Mouse (Mus musculus) ovary, adult 10 weeks (tissue): ENCODE data around the gene Amigo1. TPM values are rescaled to one million over a fixed set of nuclear protein-coding genes. Genes with fewer than 3 reads are reported as not detected.

ENCODE experiments used
- polyA plus RNA-seq: library from polyadenylated mRNA; stranded (reverse); fragments of 350-450 nt; fragmentation: Illumina TruSeq; extraction: RNeasy Lipid Tissue Mini Kit (QIAGEN cat#74804); gene quantifications from one replicate; pipeline ENCODE4 v1.2.3, GENCODE M21; 2014

Gene Amigo1
- 8.3 TPM for polyA plus RNA-seq

DNA sequence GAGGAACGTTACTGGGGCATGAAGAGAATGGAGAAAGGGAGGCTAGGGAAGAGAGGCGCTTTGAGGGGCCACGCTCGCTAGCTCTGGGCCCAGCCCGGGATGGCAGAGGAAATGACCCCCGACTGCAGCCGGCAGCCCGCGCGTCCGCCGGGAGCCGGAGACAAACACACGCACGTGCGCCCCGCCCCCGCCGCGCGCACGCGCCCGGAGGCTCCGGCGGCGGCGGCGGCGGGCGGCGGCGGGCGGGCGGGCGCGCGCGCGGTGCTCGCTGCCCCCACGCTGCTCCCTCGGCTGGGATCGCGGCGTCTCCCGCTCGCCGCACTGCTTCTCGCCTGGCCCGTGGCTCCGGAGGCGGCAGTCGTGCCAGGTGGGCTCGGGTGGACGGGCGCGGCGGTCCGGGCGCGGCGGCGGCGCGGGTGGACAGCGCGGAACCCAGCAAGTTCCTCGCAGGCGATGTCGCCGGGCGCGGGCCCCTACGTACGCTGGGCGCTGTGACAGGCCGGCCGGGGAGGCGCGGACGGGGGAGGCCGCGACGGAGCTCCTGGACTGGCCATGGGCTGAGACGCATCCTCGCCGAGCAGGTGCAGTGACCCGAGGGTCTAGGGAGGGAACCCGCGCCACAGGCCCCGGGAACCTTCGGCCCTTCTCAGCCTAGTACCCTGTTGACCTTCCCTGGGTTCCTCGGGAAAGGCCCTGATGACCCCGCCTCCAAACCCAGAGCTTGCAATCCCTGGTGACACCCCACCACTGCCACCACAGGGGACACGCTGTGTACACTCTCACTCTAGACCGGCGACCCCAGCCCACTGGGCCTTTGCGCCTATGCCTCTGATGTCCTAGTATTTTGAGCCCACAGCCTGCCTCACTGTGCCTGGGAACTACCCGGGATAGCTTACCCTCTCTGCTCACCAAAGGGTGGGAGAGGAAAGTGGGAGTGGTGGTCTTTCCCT is at the start of gene Amigo1:
Gene Amigo1, plus strand, starts transcription at position 238 of the 950 bp plus-strand sequence.

DNA sequence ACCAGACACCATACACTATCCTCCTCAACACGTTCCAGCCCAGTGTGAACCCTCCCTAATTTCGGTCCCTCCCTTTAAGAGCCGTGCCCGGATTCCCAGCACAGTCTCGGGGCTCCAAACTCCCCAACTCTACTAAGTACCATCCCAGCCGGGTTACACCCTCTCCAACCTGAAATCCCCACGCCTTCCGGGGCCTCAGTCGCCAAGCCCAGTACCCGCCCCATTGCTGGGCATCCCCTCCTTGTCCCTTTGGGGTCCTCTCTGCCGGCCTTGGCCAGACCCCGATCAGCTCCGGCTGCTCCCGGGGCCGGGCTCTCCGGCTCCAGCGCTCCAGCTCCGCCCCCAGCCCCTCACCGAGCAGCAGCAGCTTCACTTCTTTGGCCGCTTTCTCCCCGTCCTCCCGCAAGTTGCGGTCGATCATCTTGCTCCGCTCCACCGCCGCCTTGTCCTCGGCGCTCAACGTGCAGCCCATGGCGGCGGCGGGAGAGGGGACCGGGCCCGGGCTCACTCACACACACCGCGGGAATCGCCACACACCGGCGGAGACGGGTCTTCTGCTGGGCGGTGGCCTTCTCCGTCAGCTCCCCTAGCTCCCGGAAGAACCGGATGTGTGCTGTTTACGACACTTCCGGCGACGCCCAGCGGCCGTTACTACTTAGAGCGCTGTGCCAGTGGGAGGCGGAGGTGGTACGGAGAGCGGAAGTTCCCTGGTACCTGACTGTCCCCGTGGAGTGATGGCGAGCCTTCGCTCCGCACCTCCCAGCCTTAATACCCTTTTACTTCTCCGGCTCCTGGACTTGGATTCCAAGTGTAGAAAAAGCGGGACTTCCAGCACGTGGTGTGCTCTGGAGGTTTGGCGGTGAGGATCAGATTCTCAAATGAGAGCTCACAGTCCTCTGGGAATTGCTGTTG is 40.3 kb upstream of the Amigo1 start, which contains the start of gene Gnai3:
Gene Gnai3, minus strand, starts transcription at position 613 of the 912 bp plus-strand sequence.

DNA sequence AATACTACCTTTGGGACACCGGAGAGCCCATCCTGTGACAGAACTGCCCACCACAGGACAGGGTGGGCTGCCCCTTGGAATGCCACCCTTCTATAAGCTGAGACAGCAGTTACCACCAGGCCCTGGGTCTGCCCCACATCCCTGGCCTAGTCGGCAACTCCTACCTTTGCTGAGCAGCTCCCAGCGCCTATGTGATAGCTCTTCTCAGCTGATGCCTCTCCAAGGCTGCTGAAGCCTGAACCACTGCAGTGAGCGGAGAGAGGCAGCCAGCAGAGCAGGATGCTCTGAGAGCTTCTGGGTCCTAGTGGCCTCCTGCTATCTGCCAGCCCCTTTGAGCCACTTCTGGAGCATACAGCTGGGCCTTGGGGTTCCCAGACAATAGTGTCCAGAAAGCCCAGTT is 31.5 kb upstream of the Amigo1 start, which contains the start of gene Gpr61:
Gene Gpr61, minus strand, starts transcription at position 227 of the 400 bp plus-strand sequence.

DNA sequence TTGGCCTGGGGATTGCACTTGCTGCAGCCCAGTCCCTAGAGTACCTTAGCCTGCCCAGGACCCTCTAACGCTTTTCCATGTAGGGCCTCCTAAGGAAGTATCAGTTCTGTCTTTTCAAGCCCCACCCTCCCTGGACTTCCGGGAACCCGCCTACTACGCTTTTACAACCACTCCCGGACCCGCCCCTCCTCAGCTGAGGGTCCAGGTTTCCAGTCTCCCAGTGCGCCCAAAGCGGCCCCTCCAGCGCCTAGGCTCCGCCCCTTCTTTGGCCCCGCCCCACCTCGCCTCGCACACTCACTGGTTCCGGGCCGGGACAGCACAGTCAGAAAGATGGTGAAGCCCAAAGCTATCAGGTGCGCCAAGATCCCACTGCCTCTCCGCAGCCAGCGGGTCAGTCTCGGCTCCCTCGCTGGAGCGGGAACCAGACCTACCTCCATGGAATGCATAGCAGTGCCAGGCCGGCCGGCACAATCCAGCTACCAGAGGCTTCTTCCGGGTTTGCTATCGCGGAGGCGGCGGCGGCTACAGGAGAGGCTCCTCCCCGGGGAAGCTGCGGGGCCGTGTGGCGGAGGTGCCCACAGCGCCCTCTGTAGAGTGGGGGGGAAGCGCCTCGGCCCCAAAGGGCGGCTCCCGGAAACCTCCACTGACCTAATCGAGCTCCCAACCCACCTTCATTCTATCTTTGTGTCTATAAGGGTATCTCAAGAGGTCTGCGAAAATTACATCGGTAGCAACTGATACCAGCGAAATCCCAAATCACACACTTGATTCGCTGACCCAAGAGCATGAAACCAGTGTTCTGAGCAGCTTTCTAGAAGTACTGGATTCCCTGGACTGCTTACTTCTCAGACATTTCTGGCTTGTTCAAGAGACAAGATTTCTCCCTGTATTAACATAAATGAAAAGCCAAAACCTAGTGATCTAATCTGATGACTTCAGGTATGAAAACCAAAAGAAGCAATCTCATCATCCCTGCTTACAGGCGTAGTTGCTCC is 14.5 kb downstream of the Amigo1 start, which contains the start of gene Cyb561d1:
Gene Cyb561d1, minus strand, starts transcription at position 884 of the 995 bp plus-strand sequence.

DNA sequence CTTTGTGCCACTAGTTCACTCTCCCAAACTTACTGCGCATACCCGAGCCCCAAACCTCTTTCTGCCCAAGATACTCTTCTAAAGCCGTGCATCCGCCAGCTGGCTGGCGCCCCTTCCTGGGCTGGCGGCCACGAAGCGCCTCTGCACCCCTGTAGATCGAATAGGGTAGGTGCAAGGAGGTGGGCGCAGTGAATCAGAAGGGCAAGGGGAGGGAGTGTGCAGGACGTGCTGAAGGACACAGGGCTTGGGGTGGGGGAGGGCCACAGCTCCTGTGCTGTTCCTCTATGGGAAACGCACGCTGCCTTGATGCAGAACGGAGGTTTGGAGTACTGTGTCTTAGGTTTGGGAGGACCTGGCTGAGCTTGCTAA is 24.6 kb downstream of the Amigo1 start, which contains the start of gene Atxn7l2:
Gene Atxn7l2, minus strand, starts transcription at position 164 of the 369 bp plus-strand sequence.

DNA sequence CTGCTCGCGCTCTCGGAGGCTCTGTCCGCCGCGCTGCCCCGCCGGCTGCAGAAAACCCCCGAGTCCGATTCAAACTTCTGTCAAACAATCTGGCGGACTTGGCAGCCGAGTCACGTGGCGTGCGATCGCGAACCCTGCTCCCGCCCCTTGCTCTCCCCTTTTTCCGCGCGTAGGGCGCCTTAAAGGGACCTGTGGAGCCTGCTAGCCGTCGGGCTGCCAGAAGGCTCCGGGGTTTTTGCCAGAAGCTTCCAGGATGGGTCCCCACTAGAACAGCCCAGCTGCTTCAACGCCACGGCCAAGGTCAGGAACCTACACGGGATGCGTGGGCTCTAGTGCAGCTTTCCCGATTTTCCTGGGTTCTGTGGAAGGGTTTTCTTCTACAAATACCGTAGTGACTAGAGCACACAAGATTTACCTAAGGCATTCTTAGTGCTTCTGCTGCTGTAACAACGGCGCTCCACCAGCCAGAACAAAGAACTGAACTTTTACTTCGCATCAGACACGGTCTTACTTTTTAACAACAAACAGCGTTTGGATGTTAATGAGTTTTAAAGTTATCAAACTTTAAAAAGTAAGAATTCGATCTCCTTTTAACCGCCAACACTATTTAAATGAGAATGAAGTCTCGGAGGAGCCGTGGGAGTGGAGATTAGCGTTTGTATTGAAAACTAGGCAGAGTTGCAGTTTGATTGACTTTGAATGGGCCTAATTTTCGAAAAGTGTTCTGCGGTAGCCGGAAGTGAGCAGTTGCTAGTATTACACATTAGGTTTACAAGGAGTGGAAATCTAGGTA is 40.6 kb downstream of the Amigo1 start, which contains the start of gene Sypl2:
Gene Sypl2, minus strand, starts transcription at position 91 of the 793 bp plus-strand sequence.

Other genes starting within 250 kb of the Amigo1 start
- gene Gstm6, start 242.6 kb upstream of the Amigo1 start, polyA plus RNA-seq = 7.0 TPM
- not detected for gene Gstm3, start 217.1 kb upstream of the Amigo1 start, polyA plus RNA-seq
- gene Gstm2, start 199.9 kb upstream of the Amigo1 start, polyA plus RNA-seq = 319 TPM
- 56.8 TPM for gene Gstm1, start 168.4 kb upstream of the Amigo1 start, polyA plus RNA-seq
- 1.4 TPM for gene Gstm4, start 141.4 kb upstream of the Amigo1 start, polyA plus RNA-seq
- 8.6 TPM for gene Ampd2, start 99.7 kb upstream of the Amigo1 start, polyA plus RNA-seq
- gene Gnat2, start 93.5 kb upstream of the Amigo1 start, polyA plus RNA-seq = 1.00 TPM
- 422 TPM for gene Gnai3, start 40.2 kb upstream of the Amigo1 start, polyA plus RNA-seq
- gene Gpr61, start 31.5 kb upstream of the Amigo1 start, polyA plus RNA-seq = not detected
- gene Cyb561d1, start 14.9 kb downstream of the Amigo1 start, polyA plus RNA-seq = 3.5 TPM
- gene Atxn7l2, start 24.6 kb downstream of the Amigo1 start, polyA plus RNA-seq = 1.2 TPM
- not detected for gene Sypl2, start 40.3 kb downstream of the Amigo1 start, polyA plus RNA-seq
- 128 TPM for gene Psma5, start 70.6 kb downstream of the Amigo1 start, polyA plus RNA-seq
- gene Sort1, start 97.7 kb downstream of the Amigo1 start, polyA plus RNA-seq = 20.5 TPM
- not detected for gene Mybphl, start 178.6 kb downstream of the Amigo1 start, polyA plus RNA-seq
- 1.4 TPM for gene Psrc1, start 197.5 kb downstream of the Amigo1 start, polyA plus RNA-seq
- gene Celsr2, start 229.2 kb downstream of the Amigo1 start, polyA plus RNA-seq = 0.54 TPM